ENCODE assay signal across 9 mouse cellular contexts in genomic region chr7:58770254-58770653, GRCm38 (mm10).
DNase-seq lines count a peak whose midpoint lies in the region; ATAC-seq lines count a peak whose summit lies in the region.
"Had no signal": no experiment of that assay in that cellular context is flagged by ENCODE, and none has a peak within 500 bp of the region (broad histone marks: within the 10 kb centered on the region; RNA-seq: fewer than 3 reads in every experiment).

No protein-coding gene starts in this region.

- ATAC-seq in kidney, embryonic 14.5 days (ENCODE audit: low FRiP score, low TSS enrichment) = 0 out of 2 replicates have a peak, but pooled peaks have one; percentile 62
- ATAC-seq in kidney, embryonic 15.5 days (replicated peaks; ENCODE audit: low FRiP score) = no peak

- no peaks in the 10 kb centered on the region for H3K36me3 ChIP-seq in kidney, embryonic 14.5 days (ENCODE audit: control insufficient read depth, insufficient read depth, low read length)
- H3K36me3 ChIP-seq in kidney, embryonic 15.5 days = no peaks in the 10 kb centered on the region

- peak; percentile 47 for DNase-seq in adrenal gland, postnatal 10 days
- DNase-seq in adrenal gland, adult 2 months = no peak
- DNase-seq in c-Kit-positive CD71-positive TER-119-negative erythroid progenitor cells, embryonic 14.5 days (ENCODE audit: low read depth) = peak; percentile 2
- peak; percentile 37 to 57 for DNase-seq in kidney, postnatal 4 days
- DNase-seq in neural tube, embryonic 10.5 days (ENCODE audit: extremely low spot score, low spot score) = peak; percentile 35
- no peak for DNase-seq in spleen, postnatal 36 days (ENCODE audit: low spot score in 2 of 2)

- no peaks in the 10 kb centered on the region for H3K9me3 ChIP-seq in kidney, embryonic 14.5 days (ENCODE audit: control insufficient read depth, low read length)
- H3K9me3 ChIP-seq in kidney, embryonic 15.5 days (replicated peaks) = no peaks in the 10 kb centered on the region

- H3K4me1 ChIP-seq in kidney, embryonic 14.5 days (ENCODE audit: control insufficient read depth, insufficient read depth, low read length) = no peaks in the 10 kb centered on the region
- H3K4me1 ChIP-seq in kidney, embryonic 15.5 days = no peaks in the 10 kb centered on the region

- H3K4me2 ChIP-seq in kidney, embryonic 14.5 days (replicated peaks; ENCODE audit: low read depth, low read length) = no peak overlapping the region
- no peak overlapping the region for H3K4me2 ChIP-seq in kidney, embryonic 15.5 days

- no peak overlapping the region for H3K27ac ChIP-seq in kidney, embryonic 14.5 days (ENCODE audit: low read depth, low read length)
- H3K27ac ChIP-seq in kidney, embryonic 15.5 days = no peak overlapping the region
- H3K27ac ChIP-seq: macrophage had no signal

- 74% methylated on average over 3 of the region's 3 CpGs for WGBS in kidney, embryonic 14.5 days
- WGBS in kidney, embryonic 15.5 days = 72% methylated on average over 3 of the region's 3 CpGs

- H3K9ac ChIP-seq in kidney, embryonic 14.5 days (ENCODE audit: low read depth, low read length) = no peak overlapping the region
- no peak overlapping the region for H3K9ac ChIP-seq in kidney, embryonic 15.5 days

- no peak overlapping the region for H3K4me3 ChIP-seq in kidney, embryonic 14.5 days (ENCODE audit: low read length)
- H3K4me3 ChIP-seq in kidney, embryonic 15.5 days (replicated peaks) = no peak overlapping the region

- H3K27me3 ChIP-seq in kidney, embryonic 14.5 days (ENCODE audit: control insufficient read depth, insufficient read depth, low read length) = no peaks in the 10 kb centered on the region
- no peaks in the 10 kb centered on the region for H3K27me3 ChIP-seq in kidney, embryonic 15.5 days

Comparison
In these comparisons a context has a peak if more than half of its experiments do, and no peak if none do; other contexts are left out.
1. DNase-seq: peak in adrenal gland, postnatal 10 days (single experiment), c-Kit-positive CD71-positive TER-119-negative erythroid progenitor cells, embryonic 14.5 days (single experiment), kidney, postnatal 4 days (2 of 2) and neural tube, embryonic 10.5 days (single experiment); none in adrenal gland, adult 2 months (single experiment) and spleen, postnatal 36 days (0 of 2).